Mouse (Mus musculus) B cell, adult 2 months (primary cell): ENCODE measurements around the gene Olfr1133.
"Not testable (repeated sequence)": the region's sequence is repeated elsewhere in the genome, so short reads cannot be mapped to it uniquely, and the experiment has no call there.

Source experiments
- DNase-seq, 2 experiments: peaks; one replicate each; pipeline ENCODE4 v3.0.0; 2022

Olfr1133 gene

DNA sequence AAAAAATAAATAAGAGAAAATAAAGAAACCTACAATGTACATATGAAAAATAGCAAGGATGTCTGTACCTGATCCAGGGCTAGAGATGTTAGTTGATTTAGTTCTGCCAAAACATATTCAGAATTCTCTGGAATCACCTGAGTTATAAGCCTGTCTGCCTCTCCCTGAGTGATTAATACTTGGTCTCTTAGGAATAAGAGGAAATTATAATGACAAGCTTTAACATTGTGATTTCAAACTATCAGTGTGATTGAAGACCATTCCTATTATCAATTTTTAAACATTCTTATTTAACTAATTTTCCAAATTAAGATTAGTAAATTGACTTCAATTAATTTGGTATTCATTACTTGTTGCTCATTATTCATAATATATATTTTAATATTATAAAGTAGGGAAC lies at the start of gene Olfr1133:
TSS of gene Olfr1133 (minus strand) at position 101 of the 400 bp plus-strand sequence.
- DNase-seq = no peak

GRCm38 (mm10) chr2:87693847-87694246 lies 46.7 kb upstream of the Olfr1133 start, which contains the start of gene Olfr1136:
Gene Olfr1136, minus strand, starts transcription at chr2:87693947.
- no peak for DNase-seq

GRCm38 (mm10) chr2:87673564-87673963 lies 26.4 kb upstream of the Olfr1133 start, which contains the start of gene Olfr1135:
Gene Olfr1135, minus strand, starts transcription at chr2:87673664.
- no peak for DNase-seq

DNA sequence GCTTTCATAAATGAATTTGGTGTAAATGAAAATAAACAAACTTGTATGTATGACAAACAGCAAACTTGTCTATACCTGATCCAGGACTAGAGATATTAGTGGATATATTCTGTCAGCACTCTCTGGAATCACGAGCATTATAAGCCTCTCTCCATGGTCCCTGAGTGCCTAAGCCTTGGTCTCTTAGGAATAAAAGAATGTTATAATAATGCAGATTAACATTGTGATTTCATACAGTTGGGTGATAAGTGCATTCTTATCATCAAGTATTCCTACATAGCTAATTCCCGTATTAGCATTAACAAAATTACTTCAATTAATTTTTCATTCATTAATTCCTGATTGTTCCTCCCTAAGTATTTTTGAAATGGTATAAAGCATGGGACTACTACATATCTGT lies 11.2 kb upstream of the Olfr1133 start, which contains the start of gene Olfr1134:
TSS of gene Olfr1134 (minus strand) at position 101 of the 400 bp plus-strand sequence.
- no peak for DNase-seq

- no peak for DNase-seq
These were observed 4.7 kb downstream of the Olfr1133 start for GRCm38 (mm10) chr2:87642441-87642840.

DNA sequence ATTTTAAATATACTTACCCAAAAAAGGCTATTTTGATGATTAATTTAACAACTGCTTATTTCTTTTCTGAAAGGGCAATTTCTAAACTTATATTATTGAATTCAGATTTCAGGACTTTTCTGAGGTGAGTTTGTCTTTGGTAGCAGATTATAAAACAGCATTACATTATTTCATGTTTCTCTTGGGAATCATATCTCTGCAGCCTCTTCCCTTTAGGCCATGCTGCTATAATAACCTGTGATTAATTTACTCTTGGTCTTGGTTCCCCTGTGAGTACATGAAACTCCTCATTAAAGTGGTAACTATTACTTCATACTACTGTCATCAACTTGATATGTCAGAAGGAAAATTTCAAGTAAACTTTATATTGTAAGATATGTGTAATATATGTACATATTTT lies 9.7 kb downstream of the Olfr1133 start, which contains the start of gene Olfr1132:
TSS of gene Olfr1132 (minus strand) at position 101 of the 400 bp plus-strand sequence.
- DNase-seq = no peak

DNA sequence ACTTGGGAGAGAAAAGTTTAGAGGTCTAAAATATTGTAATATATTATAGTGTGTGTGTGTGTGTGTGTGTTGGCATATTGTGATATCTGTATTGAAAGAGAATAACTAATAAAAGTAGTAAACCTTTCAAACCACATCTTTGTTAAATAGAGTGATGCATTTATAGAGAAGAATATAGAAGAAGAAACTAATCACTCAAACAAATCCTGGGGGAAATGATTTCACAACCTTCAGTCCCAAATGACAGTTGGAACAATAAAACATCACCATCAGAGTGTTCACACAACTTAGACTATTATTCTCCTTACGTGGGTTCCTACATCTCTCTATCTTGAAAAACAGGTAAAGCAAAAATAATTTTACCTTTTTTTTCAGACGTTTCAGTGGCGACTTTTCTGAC lies 20.4 kb downstream of the Olfr1133 start, which contains the start of gene Olfr1131:
TSS of gene Olfr1131 (plus strand) at position 301 of the 400 bp plus-strand sequence.
- no peak for DNase-seq

DNA sequence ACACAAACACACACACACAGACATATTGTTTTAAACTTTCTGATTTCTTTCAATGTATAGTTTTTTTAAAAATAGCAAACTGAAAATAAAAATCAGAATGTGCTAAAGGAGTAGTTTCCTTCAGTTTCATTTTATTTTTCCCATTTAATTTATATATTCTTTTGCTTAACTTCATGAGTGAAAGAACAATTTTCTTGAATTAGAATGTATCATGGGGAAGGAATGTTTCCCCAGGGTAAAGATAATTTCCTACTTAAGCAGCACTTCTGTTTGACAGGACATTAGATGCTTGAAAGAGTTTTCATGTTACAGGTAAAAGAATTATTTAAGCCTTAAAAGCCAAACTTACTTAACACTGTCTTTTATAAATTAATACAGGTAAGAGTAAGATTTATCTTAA lies 41.3 kb downstream of the Olfr1133 start, which contains the start of gene Olfr1130:
TSS of gene Olfr1130 (plus strand) at position 301 of the 400 bp plus-strand sequence.
- not testable (repeated sequence) for DNase-seq
